Mouse (Mus musculus) fibroblast of lung, adult 2 months (primary cell): ENCODE data around the gene Sh3d21.
"Not testable (repeated sequence)": the region's sequence is repeated elsewhere in the genome, so short reads cannot be mapped to it uniquely, and the experiment has no call there.

Experiments used
- DNase-seq: peaks from one replicate; pipeline ENCODE4 v3.0.0-alpha.2; 2011; ENCODE audit warnings: low read depth

Sh3d21 gene

DNA sequence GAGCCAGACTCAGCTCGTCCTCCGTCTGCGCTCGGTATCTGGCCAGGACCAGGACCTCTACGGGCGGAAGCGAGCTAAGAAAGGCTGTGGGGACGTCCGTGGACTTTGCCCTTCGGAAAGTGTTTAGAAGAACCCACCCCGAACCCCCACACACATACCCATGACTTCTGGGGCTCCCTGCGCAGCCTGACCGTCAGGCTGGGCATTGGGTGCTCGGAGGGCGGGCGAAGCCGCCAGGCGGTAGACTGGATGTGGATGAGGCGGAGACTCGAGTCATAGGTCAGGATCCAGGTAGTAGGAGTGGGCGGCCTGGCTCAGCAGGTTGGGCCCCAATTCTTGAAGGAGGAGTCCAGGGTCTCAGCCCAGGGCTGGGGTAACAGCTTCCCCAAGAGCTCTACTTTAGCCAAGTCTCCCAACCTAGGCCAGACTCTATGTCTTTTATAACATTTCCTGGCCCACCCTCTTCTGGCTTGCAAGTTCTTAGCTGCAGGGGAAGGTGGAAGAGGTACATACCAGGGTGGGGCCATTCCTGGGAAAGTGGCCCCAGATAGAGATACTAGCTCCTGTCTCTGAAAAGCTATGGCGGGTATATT is at the start of gene Sh3d21:
Sh3d21 (minus strand) TSS at position 425 of the 593 bp plus-strand sequence.
- DNase-seq, result no peak

DNA sequence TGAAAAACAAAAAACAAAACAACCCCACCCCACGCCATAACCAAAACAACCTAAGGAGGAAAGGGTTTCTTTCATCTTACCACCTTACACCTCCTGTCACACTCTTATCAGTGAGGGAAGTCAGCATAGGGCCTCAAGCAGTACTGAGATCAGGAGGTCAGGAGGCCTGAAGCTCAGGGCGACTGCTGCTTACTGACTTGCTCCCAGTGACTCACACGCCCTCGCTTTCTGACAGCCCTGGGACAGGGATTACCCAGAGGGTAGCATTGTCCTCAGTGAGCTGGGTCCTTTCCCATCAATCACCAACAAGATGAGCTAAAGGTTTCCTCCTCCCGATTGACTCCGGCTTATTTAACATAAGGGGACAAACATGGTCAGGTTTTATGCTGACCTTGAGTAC is 43.8 kb upstream of the Sh3d21 start:
- no peak for DNase-seq

DNA sequence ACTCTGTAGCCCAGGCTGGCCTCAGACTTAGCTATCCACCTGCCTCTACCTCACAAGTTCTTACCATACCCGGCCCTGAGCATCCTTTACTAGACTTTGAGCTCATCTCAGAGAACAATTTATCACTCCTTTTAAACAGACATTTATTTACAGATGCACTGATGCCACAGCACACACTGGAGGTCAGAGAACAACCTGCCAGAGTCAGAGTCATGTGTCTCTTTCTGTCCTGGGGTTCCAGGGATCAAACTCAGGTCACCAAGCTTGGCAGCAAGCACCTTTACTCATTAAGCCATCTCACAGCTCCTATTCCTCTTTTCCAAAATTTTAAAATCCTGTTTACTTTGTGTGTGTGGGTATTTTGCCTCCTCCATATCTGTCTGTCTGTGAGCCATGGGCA is 42.1 kb upstream of the Sh3d21 start:
- DNase-seq, result no peak

DNA sequence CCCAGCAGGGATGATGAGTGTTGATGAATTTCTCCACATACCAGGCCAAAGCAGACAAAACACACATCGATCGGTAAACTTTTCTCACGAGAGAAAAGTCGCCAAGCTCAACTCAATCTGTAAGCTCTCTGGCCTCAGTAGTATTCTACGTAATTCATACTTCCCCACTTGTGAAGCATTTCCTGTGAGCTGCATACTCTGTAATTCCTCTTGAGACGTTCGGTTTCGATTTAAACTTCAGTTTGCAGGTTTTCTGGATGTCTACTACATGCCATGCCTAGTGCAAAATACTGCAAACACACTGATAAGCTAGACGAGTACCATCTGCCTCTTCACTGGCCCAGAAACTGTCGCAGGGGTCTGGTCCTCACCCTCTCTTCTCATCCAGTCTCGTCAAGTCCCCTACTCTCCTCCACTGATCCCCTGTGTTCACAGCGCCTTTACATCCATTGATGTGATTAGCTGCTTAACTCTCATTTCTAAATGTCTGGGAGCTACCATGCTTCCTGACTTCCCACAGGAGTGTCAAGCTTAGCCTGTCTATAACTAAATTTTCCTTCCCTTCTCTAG is 41.5 kb upstream of the Sh3d21 start:
- no peak for DNase-seq

DNA sequence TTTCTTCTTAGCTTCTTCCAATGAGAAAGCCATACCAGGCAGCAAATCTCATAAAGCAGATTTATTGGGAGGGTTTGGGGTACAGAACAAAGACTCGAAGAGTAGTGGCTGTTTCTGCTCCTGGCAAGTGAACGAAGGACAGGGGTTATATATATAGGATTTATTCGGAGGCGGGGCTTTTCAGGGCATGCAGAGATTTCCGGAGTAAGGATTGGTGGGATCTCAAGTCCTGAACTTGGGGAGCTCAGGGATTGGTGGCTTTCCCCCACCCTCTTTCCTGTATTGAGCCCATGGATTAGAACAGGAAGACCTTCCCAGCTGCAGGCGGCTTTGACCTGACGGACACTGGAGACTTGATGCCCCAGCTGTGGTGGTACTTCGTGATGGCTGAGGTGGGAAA is 40.7 kb upstream of the Sh3d21 start:
- DNase-seq, result no peak

DNA sequence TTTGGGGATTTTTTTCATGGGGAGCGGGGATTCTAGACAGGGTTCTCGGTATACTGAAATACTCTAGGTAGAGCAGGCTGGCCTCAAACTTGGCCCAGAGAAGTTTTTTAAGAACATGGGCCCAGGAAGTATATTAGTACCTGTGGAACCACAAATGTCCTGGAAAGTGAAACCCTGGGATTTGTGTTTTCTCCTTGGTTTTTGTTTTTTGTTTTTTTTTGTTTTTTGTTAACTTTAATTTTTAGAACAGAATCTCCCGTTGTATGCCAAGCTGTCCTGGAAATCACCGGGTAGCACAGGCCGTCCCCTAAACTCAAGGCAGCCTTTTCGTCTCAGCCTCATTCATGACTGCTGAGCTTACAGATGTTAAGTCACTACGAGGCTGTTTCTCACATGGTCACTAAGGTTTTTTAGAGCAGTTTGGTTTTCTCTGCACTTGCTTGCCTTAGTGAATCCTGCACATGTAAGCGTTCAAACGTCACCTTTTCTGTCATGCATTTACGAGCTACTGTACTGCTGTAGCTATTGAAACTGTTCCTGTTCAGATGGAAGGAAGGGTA is 40.1 kb upstream of the Sh3d21 start:
- no peak for DNase-seq

DNA sequence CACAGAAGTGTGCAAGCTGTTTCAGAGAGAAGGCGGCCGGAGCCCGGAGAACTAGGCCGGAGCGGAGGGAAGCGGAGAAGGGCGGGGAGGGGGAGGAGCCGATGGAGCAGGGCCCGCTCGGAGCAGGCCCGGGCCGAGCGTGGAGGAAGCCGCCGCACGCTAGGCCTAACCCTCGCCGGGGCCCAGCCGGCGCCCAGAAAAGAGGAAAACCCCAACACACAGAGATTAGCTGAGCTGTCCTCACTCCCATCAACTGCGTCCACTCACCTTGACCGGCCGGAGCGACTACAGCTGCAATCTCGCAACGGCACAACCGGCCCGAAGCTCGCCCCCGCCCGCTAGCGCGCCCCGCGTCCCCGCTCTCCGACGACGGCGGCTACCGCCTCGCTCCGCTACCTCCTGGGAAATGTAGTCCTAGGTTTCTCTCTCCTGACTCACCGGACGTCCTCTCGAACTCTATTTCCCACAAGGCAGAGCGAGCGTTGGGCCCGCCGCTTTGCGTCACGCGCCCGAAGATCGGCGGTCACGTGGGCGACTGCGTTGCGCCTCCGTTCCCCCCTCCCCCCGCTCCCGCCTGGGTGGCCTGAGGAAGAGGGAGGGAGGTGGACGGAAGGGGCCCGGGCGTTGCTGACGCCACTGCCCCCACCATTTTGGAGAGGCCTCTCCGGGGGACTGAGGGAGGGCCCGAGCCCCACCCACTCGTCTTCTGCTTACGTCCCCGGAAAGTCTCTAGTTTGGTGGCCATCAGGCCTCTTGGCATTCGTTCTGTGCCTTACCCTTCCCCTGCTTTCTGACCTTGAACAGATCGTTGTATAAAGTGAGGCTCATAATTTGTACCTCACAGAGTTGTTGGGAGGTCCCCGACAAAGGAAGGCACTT is 39.3 kb upstream of the Sh3d21 start, which contains the start of gene Thrap3:
Thrap3 (minus strand) TSS at position 458 of the 879 bp plus-strand sequence.
- DNase-seq, result peak; percentile 94

DNA sequence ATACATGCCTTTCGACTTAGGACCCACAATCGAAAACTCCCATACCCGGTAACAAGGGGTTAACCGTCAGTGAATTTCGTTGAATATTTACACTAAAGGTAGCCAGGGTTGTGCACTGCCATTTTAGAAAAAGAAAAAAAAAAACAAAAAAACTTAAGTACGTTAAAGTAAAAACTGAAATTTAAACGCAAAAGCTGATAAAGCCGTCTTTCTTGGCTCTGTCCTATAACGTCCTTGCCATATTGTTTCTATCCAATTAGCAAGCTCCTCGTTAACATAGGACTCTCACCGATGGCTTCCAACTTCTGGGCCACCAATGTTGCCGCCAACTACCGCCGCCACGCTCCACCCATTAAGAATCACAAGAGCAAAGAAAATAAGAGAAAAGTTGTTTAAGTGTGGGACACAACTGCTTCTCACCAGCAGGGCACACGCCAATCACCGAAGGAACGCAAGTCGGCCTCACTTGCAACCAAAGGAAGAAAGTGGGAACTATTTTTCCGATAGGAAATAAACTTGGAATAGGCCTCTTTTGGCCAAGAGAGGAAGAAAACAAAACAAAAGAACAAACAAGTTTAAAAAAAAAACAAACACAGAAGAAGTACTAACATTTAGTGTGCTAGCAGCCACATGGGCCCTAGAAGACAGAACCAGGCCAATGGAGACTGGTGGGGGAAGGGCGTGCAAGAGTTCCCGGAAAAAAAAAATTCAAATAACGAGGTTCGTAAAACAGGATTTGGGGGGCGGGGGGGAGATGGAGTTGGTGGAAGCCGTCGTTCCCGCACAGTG is 38.4 kb upstream of the Sh3d21 start:
- peak; percentile 50 for DNase-seq

DNA sequence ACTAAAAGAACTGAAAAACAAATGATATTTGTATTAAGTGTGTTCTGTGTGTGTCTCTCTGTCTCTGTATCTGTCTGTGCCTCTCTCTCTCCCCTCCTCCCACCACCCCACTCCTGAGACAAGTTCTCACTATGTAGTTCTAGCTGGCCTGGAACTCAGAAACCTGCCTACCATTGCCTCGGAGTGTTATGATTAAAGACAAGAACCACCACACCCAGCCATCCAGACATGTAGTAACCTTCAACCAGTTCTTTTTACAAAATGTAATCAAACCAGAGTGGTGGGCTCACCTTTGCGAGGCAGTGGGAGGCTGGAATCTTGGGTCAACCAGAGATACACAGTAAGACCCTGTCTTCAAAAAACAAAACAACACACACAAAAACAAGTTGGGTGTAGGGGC is 37.4 kb upstream of the Sh3d21 start:
- DNase-seq, result no peak

DNA sequence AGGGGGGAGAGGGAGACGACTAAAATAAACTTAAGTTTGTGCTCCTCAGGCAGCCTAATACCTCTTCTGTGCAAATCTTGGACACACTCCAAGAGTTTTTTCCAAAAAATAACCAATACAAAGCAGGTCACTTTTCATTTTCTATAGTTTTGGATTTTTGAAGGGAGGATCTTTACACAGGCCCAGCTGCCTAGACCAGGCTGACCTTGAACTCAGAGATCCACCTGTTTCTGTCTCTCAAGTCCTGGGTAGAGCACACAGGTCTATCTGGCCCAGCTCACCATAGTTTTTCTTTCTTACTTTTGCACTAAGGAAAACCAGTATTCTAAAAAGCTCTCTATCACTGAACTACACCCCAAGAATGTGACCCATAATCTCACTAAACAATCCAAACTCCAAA is 36.7 kb upstream of the Sh3d21 start:
- no peak for DNase-seq

DNA sequence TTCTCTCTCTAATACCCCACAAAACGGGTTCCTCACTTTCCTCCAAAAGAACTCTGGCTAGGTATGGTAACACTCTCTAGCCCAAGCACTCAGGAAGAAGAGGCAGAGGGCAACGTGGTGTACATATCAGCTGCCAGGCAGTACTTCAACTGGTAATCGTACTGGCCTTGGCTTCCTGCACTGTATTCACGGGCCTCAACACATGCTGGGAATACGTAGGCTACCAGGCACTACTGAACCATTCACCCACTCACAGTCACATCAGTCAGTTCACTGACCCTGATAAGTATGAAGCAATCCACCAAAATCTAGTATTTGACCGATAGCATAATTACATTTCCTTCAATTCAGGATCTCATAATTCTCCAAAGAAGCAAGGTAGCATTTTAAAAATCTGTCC is 36.3 kb upstream of the Sh3d21 start:
- DNase-seq, result no peak

DNA sequence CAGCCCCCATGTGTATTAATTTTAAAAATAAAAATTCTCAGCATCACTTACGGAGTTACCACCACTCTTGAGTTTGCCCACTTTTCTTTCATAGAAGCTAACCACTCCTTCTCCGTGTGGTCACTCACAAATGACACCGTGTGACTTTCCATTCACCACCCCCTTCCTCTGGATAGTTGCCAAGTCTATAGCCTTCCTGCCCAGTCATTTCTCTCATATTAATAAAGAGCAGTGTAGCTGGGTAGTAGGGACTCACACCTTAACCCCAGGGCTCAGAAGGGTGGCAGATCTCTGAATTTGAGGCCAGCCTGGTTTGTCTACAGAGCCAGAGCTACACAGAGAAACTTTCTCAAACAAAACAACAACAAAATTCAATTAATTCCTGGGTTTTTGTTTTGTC is 34.2 kb upstream of the Sh3d21 start:
- no peak for DNase-seq

DNA sequence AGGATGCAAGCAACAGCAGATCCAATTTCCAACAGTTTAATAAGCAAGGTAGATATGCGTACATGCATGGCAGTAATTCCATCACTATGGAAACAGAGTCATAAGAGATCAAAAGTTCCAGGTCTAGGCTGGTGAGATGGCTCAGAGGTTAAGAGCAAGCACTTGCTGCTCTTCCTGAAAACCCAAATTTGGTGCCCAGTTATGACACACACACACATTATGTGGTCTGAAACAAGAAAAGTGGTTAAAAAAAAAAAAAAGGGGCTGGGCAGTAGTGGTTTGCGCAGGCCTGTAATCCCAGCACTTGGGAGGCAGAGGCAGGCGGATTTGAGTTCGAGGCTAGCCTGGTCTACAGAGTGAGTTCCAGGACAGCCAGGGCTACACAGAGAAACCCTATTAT is 31.6 kb upstream of the Sh3d21 start:
- no peak for DNase-seq

DNA sequence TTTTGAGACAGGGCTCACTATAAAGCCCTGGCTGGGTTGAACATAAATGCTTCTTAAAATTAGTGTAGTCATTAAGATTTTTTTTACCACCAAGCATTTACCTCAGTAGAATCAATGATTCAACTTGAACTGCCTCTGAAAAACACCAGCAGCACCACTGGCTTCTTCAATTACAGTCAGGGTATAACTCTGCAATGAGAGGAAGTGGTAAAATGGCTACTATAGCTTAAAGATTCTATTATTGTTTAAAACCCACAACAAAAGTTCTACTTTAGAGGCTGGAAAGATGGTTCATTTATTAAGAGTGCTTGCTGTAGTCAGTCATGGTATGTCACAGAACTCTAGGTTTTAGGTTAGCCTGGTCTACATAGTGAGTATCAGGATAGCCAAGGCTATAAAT is 30.9 kb upstream of the Sh3d21 start:
- no peak for DNase-seq

DNA sequence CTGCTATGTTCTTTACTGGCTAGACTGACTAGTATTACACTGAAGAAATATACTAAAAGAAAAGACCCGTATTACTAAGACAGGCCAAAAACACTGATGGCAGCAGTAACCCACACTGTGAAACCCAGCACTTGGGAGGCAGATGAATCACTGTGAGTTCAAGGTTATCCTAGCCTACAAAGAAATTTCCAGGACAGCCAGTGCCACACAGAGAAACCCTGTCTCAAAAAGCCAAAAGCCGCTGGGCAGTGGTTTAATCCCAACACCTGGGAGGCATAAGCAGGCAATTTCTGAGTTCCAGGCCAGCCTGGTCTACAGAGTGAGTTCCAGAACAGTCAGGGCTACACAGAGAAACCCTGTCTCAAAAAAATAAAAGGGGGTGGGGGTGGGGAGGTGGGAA is 27.3 kb upstream of the Sh3d21 start:
- no peak for DNase-seq

DNA sequence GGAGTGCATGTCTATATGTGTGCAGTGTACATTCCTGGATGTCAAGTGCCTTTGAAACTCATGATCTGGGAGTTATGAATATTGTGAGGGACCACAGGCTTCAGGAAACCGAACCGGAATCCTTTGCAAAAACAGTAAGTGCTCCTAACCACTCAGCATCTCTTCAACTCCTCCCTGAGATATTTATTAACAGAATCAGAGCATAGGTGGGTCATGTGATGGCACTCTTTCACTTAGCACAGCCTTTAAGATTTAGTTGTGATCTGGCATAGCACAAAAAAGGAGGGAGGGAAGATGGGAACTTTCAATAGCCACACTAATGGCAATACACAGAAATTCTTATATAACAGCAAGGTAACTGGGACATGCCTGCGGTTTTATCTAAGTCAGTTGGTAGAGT is 23.8 kb upstream of the Sh3d21 start:
- DNase-seq, result no peak

DNA sequence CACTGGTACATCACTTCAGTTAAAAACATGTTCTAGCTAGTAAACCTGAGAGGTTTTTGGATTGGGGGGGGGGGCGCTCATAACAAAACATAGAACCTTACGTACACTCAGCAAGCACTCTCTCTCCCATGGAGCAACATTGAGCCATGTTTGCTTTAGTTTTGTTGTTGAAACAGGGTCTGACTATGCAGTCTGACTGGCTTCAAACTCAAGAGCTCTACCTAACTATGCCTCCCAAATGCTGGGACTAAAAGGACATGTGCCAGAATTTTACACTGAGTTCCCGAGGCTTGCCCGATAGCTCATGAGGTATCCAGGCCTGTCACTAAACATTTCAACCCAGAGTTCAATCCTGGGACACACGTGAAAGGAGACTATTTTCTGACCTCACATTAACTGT is 19.7 kb upstream of the Sh3d21 start:
- no peak for DNase-seq

DNA sequence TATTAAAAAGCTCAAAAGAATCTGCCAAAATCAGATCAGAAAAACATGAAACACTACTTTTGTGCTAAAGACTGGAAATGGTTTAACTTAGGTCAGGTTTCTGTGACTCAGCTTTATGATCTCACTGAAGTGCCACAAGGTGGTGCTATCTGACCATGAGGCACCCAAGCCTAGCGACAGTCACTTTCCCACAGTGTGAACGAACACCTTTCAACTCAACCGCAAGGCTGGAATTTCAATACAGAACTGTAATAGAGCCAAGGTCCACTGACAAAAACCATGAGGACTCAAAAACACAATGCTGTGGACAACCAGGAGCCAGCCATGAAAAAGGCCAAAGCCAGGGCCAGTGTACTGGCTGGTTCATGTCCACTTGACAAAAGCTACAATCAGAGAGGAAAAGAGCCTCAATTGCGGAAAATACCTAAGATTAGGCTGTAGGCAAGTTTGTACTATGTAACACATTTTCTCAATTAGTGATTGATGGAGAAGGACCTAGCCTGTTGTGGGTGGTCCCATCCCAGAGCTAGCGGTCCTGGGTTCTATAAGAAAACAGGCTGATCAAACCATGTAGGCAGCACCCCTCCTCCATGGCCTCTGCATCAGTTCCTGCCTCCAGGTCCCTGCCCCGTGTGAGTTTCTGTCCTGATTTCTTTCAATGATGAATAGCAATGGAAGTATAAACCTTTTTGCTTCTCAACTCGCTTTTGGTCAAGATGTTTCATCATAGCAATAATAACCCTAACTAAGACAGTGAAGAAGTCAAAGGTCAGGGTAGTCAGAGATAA is 18.1 kb upstream of the Sh3d21 start:
- DNase-seq, result peak; percentile 68

DNA sequence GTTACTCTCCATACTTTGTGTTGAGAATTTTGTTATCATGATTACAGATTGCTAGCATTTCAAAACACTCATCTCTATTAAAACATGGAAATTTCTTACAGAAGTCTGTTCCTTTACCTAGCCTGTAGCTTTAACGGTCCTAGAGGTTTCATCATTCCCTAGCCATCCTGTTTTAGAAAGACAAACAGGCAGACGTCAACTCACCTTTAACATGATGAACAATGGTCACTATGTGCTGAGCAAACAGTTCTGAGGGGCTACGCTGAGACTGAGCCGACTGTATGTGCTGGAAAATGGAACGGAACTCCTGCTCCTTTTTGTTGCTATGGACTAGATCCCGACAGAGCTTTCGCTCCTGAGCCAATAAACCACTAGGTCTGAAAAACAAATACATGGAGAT is 12.7 kb upstream of the Sh3d21 start:
- DNase-seq, result not testable (repeated sequence)

DNA sequence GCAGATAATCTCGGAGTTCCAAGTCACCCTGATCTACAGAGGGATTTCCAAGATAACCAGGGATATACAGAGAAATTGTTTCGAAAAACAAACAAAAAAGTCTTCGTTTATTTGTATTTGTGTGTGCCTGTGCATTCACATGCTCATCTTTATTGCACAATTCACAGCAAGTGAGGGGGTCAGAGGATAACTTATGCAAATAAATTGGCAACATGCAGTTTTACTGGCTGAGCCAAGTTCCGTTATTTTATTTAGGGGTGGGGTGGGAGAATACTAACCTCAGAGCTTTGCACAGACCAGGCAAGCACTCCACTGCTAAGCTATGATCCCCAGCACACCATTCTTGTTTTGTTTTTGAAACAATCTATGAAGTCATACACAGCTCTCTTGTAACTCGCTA is 10.5 kb upstream of the Sh3d21 start:
- no peak for DNase-seq

DNA sequence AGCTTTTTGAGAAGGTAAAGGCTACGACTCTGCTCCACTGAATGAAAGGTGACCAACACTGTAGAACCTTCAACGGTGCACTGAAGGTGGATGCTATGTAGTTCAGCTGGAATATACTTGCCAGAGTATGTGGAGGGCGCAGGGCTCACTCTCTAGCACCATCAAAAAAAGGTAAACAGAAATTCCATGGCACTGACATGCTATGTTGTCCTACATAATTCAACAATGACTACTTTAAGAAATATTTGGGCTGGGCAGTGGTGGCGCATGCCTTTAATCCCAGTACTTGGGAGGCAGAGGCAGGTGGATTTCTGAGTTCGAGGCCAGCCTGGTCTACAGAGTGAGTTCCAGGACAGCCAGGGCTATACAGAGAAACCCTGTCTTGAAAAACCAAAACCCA is 7.4 kb upstream of the Sh3d21 start:
- DNase-seq, result not testable (repeated sequence)
